Mouse (Mus musculus): ENCODE measurements around the gene Cyp46a1.

- TF ChIP-seq CTCF (IDR thresholded peaks at IDR 0.05; ENCODE audit: borderline replicate concordance, extremely low read depth, insufficient read depth, insufficient read length) = no peak
- no peak for TF ChIP-seq POLR2A (IDR thresholded peaks at IDR 0.05; ENCODE audit: borderline replicate concordance, extremely low read depth, insufficient read depth, insufficient read length, poor library complexity, severe bottlenecking)
Observed at GRCm38 (mm10) chr12:108286381-108286780, 47.8 kb upstream of the Cyp46a1 start.
